Mouse (Mus musculus): Measurements from ENCODE around the gene Jsrp1.

DNA sequence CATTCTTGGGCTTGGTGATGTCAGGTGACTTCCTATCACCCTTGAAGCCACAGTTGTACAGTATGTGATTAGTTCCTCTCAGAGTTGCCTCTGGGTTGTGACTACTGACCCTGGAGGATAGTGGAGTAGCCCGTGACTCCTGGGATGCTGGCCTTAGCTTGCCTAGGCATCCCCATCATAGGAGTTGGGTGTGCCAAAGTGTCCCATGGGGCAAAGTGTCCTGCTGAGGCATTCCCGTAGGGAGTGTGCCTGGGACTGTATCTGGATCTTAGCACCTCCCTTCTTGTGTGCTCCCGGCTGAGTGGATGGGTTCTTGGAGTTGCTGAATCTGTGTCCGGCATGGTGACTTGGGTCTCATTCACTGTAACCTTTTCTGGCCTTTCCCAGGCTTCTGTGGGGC, 38.3 kb downstream of the Jsrp1 start:
- no peak for TF ChIP-seq CTCF (conservative IDR thresholded peaks at IDR 0.05; ENCODE audit: insufficient read depth, insufficient read length, low read depth, low read length)
- no peak for TF ChIP-seq POLR2A (IDR thresholded peaks at IDR 0.05; ENCODE audit: low read depth, low read length)

Data from kidney, adult 2 months (tissue).